Mouse (Mus musculus) heart, postnatal 0 days (tissue): ENCODE results near the gene Mrtfb.

Experiments
- CTCF ChIP-seq: IDR thresholded peaks from 2 replicates; pipeline ENCODE4 v1.5.1; 2016; ENCODE audit warnings: antibody characterized with exemption, control low read depth, low read depth
- EP300 ChIP-seq: IDR thresholded peaks from 2 replicates; pipeline ENCODE4 v1.6.1; 2016; ENCODE audit warnings: antibody characterized with exemption, low read depth

- TF ChIP-seq EP300: no peak
- no peak for TF ChIP-seq CTCF
Measured at GRCm38 (mm10) chr16:13415465-13415864, 159.2 kb downstream of the Mrtfb start.
